Mouse (Mus musculus) olfactory bulb, adult 2 months (tissue): ENCODE data around the gene Cdk18. TPM values are rescaled to one million over a fixed set of nuclear protein-coding genes. Genes with fewer than 3 reads are reported as not detected.

Source experiments
- H3K27ac ChIP-seq: fragments of 200-500 bp; 2 replicates; pipeline ENCODE4 v1.5.1; 2012; ENCODE audit warnings: low read depth, low read length; ENCODE audit not compliant: insufficient read depth
- H3K4me1 ChIP-seq: fragments of 200-500 bp; 2 replicates; pipeline ENCODE4 v1.6.1; 2012; ENCODE audit warnings: low read length; ENCODE audit not compliant: control insufficient read depth, insufficient read depth
- H3K4me3 ChIP-seq: fragments of 200-500 bp; 2 replicates; pipeline ENCODE4 v1.5.1; 2012; ENCODE audit warnings: mild to moderate bottlenecking, low read depth, low read length, moderate library complexity; ENCODE audit not compliant: insufficient read depth
- CTCF ChIP-seq: fragments of 200-500 bp; IDR thresholded peaks from 2 replicates; pipeline ENCODE4 v1.5.1; 2012; ENCODE audit warnings: low read depth, mild to moderate bottlenecking, low read length, moderate library complexity; ENCODE audit not compliant: insufficient read depth
- POLR2A ChIP-seq: fragments of 200-500 bp; IDR thresholded peaks from 2 replicates; pipeline ENCODE4 v1.6.1; 2012; ENCODE audit warnings: mild to moderate bottlenecking, low read depth, low read length, moderate library complexity; ENCODE audit not compliant: insufficient read depth
- WGBS: fragments of 180-500 bp; shearing (Covaris S2); methylation state at CpG from one replicate; pipeline ENCODE4 v1.1.7; 2018; 5-methylcytosine and 5-hydroxymethylcytosine counted together
- polyA plus RNA-seq: library from polyadenylated mRNA; stranded (reverse); fragments of >200 nt; gene quantifications from 2 replicates; pipeline ENCODE4 v1.2.4, GENCODE M21; 2012; ENCODE audit warnings: low replicate concordance; ENCODE audit not compliant: missing spikeins, insufficient read depth, insufficient read length

Gene Cdk18
- polyA plus RNA-seq, 1 experiment = not detected

DNA sequence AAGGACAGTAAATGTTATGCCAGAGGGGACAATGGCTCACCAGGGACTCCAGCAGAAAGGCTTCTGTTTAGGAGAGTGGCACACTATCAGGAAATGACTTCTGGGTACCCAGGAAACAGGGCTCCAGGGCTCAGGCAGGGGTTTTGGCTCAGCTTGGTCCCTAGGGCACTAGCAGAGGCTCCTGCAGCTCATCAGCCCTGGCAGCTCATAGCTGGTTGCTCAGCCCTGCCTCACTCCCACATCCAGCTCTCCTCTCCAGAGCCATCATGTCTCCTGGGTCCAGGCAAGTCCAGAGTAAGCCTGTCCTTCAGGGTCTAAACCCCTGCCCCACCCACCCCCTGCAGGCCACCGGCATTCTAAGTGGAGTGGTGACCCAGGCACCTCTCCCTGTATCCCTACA lies 28.1 kb downstream of the Cdk18 start:
- Histone ChIP-seq H3K4me3 (no peak overlapping the region), H3K4me1 (peaks cover 1% of the 10 kb centered on the region; the same call in 1 of the 2 replicates), H3K27ac (no peak overlapping the region)
- 56% methylated on average over 1 of the region's 1 CpGs for WGBS
- TF ChIP-seq CTCF = no peak
- TF ChIP-seq POLR2A = no peak

DNA sequence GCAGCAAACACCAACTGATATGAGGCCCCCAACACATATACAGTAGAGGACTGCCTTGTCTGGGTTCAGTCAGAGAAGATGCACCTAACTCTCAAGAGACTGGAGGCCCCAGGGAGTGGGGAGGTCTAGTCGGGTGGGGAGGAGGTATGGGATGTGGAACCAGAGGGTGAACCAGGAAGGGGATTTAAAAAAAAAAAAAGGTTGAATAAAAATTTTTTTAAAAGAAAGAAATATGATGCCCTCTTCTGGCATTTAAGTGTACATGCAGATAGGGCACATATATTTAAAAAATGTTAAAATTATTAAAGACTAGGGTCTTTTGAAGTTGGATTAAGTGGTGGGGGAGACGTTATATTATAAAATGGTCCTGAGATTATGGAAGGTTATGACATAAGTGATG lies 30.1 kb downstream of the Cdk18 start:
- no peak overlapping the region for H3K27ac ChIP-seq
- WGBS = 69% methylated on average over 2 of the region's 2 CpGs
- no peaks in the 10 kb centered on the region for H3K4me1 ChIP-seq
- TF ChIP-seq CTCF (no peak), POLR2A (no peak)
- H3K4me3 ChIP-seq = no peak overlapping the region

DNA sequence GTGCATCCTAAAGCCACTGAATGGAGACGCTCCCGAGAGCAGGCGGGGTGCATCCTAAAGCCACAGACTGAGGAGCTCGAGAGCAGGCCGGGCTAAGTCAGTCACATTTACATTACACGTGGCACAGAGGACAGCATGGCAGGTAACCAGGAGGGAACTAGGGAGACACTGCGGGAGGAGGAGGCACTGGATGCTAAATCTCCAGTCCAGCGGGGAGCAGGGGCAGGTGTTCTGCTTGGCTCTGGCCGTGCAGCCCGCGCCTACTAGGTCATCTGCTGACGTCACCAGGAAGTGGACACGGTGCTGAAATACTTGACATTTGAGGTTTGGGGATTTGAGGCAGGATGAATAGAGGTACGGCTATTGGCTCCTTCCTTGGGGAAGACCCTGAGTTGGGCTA lies 35.1 kb downstream of the Cdk18 start:
- H3K4me3 ChIP-seq = no peak overlapping the region
- H3K4me1 ChIP-seq = peaks cover 4% of the 10 kb centered on the region
- H3K27ac ChIP-seq = no peak overlapping the region
- 74% methylated on average over 14 of the region's 14 CpGs for WGBS
- TF ChIP-seq CTCF (no peak), POLR2A (no peak)

DNA sequence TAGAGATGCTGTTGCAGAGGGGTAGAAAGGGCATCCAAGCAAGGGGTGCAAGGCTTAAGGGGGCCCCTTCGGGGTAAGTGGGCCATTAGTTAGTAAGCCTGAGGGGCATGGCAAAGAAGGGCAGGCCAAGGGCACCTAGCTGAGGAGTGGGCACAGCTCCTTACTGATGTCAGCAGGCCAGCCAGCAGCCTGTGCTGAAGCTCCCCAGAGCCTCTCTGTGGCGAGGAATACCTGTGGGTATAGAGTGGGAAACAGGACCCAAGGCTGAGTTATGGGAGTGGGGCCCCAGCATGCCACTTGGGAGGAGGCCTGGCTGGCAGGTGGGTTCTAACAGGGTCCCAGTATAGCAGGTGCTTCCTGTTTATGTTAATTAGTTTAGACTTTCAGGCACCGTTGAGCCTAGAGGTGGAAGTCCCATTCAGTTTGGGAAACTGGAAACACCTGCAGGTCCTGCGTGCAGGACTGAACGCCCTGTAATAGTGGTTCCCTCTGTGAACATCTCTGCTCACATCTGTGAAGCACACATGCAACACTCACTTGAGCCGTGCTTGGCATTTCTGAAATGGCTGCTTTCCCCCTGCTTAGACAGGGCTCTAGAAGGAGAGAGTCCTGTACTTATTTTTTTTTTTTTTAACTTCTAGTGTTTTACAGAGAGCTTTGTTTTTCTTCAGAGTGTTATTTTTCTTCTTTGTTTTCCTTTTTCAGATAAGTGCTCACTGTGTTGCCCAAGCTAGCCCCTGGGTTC lies 37.4 kb downstream of the Cdk18 start:
- TF ChIP-seq CTCF = no peak
- no peak for TF ChIP-seq POLR2A
- 83% methylated on average over 6 of the region's 6 CpGs for WGBS
- Histone ChIP-seq H3K4me3 (no peak overlapping the region), H3K4me1 (peaks cover 7% of the 10 kb centered on the region), H3K27ac (no peak overlapping the region)

DNA sequence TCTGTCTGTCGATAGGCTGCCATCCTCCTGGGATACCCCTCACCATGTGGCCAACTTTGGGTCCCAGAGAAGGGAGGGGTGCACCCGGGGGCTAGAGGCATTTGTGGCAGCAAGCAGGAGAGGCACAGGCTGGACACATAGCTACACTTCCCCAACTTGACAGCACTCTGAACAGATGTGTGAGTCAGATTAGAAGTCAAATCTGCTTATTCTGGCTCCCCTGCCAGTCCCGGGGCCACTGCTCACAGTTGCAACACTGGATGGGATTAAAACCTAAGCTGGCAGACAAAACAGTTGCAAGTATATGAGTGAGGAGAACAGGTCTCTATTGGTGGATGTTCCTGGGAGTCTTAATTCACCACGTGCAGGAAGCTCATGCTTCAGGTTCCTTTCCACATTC lies 39.7 kb downstream of the Cdk18 start:
- 65% methylated on average over 4 of the region's 4 CpGs for WGBS
- H3K27ac ChIP-seq = no peak overlapping the region

DNA sequence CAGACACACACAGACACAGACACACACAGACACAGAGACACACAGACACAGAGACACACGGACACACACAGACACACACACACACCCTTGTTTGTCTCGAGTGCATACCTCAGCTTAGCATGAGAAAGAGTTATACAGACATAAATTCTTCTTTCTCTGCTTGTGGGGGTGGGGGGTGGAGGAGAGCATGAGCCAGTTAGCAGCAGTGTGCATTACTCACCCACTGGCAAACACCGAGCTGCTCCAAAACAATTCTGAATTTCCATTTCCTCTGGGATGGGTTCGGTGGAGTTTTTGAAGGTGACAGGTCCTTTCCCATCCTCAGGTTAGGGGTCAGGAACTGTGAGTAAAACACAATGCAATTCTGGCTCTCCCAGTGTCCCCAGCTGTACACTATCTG lies 40.5 kb downstream of the Cdk18 start:
- TF ChIP-seq POLR2A (no peak), CTCF (no peak)
- Histone ChIP-seq H3K4me1 (peaks cover 7% of the 10 kb centered on the region), H3K27ac (no peak overlapping the region), H3K4me3 (no peak overlapping the region)
- WGBS = 23% methylated on average over 4 of the region's 4 CpGs

More for the DNA sequence above, 39.7 kb downstream of the Cdk18 start:
- TF ChIP-seq POLR2A = no peak
- no peak for TF ChIP-seq CTCF
- Histone ChIP-seq H3K4me1 (peaks cover 7% of the 10 kb centered on the region), H3K4me3 (no peak overlapping the region)

DNA sequence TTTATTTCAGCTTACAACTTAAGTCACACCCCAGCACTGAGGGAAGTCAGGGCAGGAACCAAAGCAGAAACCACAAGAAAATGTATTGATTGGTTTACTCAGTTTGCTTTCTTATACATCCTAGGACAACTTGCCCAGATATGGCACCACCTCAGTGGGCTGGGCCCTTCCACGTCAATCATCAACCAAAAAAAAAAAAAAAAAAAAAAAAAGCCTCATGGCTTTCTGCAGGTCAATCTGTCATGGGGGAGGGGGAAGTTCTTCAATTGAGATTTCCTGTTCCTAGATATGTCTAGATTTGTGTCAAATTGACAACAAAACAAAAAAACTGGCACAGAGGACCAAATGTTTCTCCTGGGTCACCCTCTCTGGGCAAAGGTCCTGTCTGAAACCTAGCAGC lies 41.4 kb downstream of the Cdk18 start:
- no peak overlapping the region for H3K4me3 ChIP-seq
- WGBS = 76% methylated on average over 1 of the region's 1 CpGs
- TF ChIP-seq POLR2A (no peak), CTCF (no peak)
- H3K4me1 ChIP-seq = peaks cover 7% of the 10 kb centered on the region
- H3K27ac ChIP-seq = no peak overlapping the region

DNA sequence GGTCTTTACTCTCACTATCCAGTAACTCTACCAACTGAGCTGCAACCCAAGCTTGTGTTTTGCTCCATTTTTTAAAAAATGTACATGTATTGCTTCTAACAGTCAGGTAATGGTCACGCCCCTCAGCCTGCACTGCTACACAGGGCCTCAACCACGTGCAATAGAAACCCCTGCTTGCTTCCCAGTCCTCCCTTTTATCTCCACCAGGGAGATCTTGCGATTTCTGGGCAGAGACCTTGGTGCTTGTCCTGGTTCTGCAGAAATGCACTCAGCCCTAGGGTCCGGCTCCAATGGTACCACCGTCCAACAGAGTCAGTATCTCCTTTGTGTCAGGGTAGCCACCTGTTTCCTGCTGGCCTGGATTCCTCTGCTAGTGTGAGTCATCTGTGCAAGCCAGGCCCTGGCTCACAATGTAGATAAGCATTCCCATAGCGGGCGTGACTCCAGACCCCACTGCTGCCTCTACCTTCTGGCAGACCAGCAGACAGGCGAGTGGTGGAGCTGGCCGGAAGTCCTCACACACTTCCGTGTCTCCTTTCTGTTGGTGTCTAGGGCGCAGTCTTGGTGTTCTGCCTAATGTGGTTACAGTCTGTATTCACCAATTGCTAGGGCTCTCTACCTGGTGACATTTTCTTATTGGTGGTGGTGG lies 44.0 kb downstream of the Cdk18 start:
- H3K4me1 ChIP-seq = peaks cover 7% of the 10 kb centered on the region
- 84% methylated on average over 11 of the region's 11 CpGs for WGBS
- H3K4me3 ChIP-seq = no peak overlapping the region
- TF ChIP-seq POLR2A (no peak), CTCF (no peak)
- no peak overlapping the region for H3K27ac ChIP-seq

DNA sequence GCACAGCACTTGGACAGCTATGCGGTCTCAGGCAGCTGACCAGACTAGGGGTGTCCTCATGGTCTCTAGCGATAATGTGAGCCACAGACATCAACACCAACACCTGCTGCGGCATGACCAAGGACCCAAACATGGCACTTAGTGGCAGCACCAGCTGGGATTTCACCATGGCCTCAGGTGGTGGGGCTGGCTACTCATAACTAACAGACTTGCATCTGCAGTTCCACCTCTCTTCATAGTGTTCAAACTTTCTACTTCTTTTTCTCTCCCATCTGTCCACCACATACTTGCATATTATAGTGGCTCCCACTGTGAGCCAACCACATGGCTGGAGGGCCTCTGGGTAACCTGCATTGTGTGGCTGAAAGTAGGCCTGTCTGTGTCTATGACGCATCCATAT lies 46.2 kb downstream of the Cdk18 start:
- WGBS = 95% methylated on average over 4 of the region's 4 CpGs
- H3K4me1 ChIP-seq = peaks cover 3% of the 10 kb centered on the region; the same call in 1 of the 2 replicates
- H3K27ac ChIP-seq = no peak overlapping the region
- no peak overlapping the region for H3K4me3 ChIP-seq
- TF ChIP-seq CTCF (no peak), POLR2A (no peak)
